Mouse (Mus musculus): ENCODE measurements at regions not wholly inside any gene's neighbourhood (a gene's known extent, or its start where the extent isn't known, plus 50 kb on each side); places are given as distances from the start of the nearest gene placed in this dataset.

DNA sequence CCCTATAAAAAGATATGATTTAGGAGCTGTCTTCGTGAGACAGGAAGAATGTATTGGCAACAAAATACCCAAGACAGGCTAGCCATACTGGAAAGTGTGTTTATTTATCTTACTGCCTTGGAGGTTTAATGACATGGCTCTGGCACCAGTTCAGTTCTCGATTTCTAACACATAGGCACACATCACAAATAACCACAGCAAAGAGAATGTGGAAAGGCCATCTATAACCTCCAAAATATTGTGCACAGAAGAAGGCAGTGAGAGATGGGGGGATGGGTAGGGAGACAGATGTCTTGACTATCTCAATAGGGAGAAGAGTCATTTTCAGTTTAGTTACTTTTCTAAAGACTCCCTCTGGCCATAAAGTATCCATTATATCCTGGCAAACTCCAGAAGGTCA lies 90.5 kb downstream of the Minar1 start:
- no peak for DNase-seq

DNA sequence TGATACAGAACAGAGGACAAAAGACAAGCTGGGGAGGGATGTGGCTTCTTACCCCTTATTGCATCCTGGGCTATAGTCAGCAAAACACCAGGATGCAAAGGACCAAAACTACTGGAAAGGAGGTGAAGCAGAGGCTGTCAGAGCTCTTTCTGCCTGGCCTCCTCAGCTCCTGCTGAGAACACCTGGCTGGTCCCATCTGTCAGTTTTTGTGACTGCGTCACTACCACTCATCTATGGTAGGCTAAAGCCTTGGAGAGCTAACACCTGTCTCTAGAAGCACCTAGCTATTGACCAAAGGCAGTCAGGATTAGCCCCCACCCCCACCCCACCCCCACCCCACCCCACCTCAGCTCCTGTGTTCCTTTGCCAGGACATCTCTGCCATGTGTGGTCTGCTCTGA lies 98.8 kb downstream of the Minar1 start:
- DNase-seq: no peak

DNA sequence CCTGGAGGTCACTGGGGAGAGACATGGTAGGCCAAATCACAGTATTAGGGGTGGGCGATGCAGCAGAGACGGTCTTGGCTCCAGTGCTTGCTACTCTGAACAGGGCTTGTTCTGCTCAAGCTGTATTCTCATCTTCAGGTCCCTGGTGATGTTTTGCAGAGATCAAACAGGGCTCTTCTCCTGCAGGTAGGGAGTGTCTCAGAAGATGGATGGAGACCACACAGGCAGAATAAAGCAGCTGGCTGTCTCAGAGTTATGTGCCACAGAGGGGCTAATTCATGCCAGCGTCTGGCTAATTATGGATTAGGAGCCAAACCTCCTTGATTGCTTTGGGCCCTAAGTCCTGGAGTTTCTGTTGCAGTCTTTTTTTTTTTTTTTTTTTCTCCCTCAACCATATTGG lies 99.2 kb downstream of the Minar1 start:
- DNase-seq: no peak

DNA sequence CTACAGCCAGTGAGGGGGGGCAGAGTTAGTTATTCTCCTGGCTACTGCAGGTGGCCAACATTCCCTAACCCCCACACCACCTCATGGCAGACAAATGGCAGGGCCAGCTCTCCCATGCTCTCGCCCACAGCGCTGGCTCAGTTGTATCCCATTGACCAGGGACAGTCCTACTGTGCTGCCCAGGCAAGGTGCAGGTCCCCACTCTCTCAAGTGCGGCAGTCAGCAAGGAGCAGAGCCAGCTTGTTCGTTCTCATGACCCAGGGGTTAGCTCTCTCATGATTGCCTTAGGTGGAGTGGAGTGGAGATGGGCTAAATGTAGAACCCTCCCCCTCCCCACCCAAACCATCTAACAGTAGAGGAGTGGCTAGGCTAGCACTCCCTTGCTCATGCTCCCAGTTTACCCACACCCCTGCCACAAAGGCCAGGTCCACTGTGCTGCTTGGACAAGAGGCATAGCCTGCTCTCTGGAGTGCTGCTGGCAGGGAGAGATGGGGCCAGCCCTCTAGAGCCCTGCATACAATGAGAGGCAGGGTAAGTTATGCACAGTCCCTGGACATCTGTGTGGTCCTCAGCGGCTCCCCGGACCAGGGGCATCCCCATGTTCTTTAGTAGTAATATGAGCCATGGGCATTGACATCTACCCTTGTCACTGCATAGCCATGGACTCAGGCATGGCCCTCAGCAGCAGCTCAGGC lies 114.4 kb downstream of the Minar1 start:
- no peak for DNase-seq

DNA sequence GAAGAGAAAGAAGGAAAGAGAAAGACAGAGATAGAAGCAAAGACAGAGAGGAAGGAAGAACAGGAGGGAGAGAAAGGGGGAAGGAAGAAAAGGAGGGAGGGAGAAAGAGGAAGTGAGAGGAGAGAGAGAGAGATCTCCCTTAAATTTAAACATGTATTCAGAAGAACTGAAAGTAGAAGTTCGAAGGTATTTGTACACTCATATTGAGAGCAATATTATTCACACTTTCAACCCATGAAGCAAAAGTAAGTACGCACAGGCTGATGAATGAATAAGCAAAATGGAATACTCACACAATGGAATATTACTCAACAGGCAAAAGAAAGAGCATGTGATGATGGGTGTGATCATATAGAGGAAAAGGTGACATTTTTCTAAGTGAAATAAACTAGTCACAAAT lies 120.8 kb downstream of the Minar1 start:
- DNase-seq: no peak

DNA sequence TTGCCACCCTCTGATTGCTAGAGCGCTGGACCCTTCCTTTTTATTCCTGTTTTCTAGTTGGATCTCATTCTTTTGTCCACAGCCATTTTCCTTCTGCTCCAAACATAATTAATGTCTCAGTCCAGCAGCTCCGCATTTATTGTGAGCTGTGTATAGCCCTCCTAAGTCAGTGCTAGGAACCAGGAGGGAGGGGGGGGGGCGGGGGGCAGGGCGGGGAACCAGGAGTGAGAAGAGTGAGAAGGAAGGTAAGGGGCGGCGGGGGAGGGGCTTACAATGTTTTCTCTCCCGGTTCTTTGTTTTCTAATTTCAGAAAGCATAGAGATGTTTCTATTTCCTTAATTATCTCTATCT lies 125.6 kb downstream of the Minar1 start:
- no peak for DNase-seq

DNA sequence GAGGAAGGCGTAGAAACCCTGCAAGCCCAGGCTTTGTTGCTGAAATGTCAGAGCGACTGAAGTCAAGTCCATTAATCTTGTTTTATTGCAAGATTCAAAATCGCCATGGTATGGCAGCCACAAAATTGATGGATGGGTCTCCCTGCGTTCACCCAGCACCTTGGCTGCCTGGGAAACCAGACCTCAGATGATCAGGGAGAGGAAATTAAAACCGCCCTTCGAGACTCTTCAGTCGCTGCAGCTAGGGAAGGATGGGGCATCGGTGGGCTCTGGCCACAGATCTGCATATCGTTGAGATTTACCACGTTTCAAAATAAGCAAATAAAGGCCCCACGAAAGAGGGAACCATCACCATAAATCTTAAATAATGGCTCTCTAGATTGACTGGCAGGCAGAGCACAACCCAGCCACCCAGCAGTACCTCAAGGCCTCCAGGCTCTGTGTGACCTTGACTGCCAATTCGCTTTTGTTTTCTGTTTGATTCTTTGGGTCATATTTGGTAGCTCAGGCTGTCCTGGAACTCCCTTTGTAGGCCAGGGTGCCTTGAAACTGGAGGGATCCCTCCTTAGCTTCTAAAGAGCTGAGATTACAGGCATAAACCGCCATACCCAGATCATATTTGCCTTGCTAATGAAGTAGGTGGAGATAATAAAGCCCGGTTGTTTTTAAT lies 126.1 kb downstream of the Minar1 start:
- DNase-seq: no peak

DNA sequence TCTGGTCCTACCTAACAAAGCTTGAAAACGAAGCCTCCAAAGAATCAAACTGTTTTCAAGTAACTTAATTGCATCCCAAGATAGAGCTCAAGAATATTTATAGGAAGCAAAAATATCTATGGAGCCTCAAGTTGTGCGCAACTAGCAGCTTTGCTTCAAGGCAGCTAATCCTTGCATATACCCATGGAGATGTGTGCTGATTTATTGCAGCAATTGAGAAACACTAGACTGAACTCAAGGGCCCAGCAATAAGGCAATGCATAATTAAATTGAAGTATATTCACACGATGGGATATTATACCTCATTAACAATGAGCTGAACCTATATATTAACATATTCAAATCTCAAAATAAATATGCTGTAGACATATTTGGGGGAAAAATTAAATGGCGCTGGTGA lies 135.3 kb downstream of the Minar1 start:
- DNase-seq: no peak

DNA sequence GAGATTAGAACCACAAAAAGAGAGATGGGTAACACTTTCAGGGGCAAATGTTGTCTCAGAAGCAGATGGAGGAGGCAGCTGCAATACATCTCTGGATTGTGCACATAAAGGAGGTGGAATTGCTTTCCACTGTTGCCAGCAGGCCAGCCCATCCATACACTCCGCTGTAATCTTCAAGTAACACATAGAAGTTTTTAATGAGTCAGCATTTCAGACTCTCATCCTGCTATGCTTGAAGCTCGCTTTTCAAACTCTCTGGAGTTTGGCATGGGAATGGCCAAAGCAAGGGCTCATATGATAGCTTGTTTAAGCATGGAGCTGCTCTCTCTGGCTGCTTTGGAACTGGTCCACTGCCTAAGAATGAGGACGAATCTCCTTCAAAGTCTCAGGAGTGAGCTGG lies 143.5 kb downstream of the Minar1 start:
- DNase-seq: no peak

DNA sequence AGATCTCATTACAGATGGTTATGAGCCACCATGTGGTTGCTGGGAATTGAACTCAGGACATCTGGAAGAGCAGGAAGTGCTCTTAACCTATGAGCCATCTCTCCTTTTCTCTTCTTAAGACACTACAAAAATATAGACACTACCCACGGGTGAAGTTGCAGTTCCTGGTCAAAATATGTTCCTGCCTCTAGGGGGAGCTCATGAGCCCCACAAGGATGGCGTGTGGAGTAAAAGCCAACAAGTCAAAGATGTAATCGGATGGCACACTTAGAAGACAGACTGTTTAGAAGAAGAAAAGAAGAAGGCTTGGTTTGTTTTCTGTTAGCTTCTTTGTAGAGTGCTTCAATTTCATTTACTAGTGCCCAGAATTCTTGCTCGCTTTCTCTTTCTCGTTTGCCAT lies 161.7 kb downstream of the Minar1 start:
- DNase-seq: peak; percentile 49

DNA sequence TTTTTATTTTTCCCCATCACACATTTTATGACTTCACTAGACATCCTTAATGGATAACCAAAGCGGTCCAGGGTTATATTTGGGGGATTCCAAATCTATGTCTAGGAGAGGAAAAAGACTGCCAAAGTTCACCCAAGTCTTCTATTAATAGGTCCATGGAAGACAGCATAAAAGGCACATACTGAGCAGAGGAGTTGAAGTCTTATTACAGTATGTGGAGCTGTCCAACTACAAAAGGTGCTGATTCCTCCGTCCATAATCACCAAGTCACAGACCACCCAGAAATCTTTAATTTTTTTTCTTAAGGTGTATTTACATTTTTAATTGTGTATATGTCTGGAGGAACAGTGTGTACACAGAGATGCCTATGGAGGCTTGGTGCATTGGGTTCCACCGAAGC lies 166.3 kb downstream of the Minar1 start:
- no peak for DNase-seq

DNA sequence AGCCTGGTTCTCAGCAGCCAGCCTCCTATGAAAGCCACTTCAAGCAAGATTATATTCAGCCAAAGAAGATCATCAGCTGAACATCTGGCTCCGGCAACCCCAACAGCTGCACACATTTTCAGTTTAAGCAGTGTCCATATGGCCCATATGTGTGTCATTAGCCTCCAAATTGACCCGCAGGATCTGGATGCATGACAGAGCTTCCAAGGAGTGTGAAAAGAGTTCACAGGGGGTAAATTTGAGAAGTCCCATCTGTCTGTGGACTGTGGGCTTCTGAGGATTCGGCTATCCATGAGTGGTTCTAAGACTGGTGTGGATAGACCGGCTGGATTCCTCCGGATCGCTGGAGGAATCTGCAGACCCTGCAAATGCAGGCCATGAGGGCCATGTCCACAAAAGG lies 173.3 kb downstream of the Minar1 start:
- no peak for DNase-seq
